Mouse (Mus musculus) liver, embryonic 15.5 days (tissue): ENCODE measurements around the gene Duox2. TPM values are rescaled to one million over a fixed set of nuclear protein-coding genes. Genes with fewer than 3 reads are reported as not detected.
"Not testable (repeated sequence)": the region's sequence is repeated elsewhere in the genome, so short reads cannot be mapped to it uniquely, and the experiment has no call there.

Source experiments
- ATAC-seq: fragments of 200-750 bp; cut with Nextera tagmentation; 2 replicates; pipeline ENCODE4 v1.8.0; 2017; ENCODE audit warnings: moderate number of reproducible peaks, mild to moderate bottlenecking, moderate library complexity; ENCODE audit not compliant: insufficient read depth
- H3K27ac ChIP-seq: fragments of 300-500 bp; sonication (generic); replicated peaks from 2 replicates; pipeline ENCODE4 v1.5.1; 2015; ENCODE audit warnings: mild to moderate bottlenecking, inconsistent platforms
- H3K27me3 ChIP-seq: fragments of 300-500 bp; sonication (generic); 2 replicates; pipeline ENCODE4 v1.6.1; 2015; ENCODE audit warnings: mild to moderate bottlenecking, inconsistent platforms
- H3K36me3 ChIP-seq: fragments of 300-500 bp; sonication (generic); replicated peaks from 2 replicates; pipeline ENCODE4 v1.6.1; 2015; ENCODE audit warnings: moderate library complexity, mild to moderate bottlenecking, inconsistent platforms
- H3K4me1 ChIP-seq: fragments of 300-500 bp; sonication (generic); replicated peaks from 2 replicates; pipeline ENCODE4 v1.6.1; 2015; ENCODE audit warnings: inconsistent platforms
- H3K4me2 ChIP-seq: fragments of 300-500 bp; sonication (generic); 2 replicates; pipeline ENCODE4 v1.6.1; 2015; ENCODE audit warnings: moderate library complexity, mild to moderate bottlenecking, inconsistent platforms
- H3K4me3 ChIP-seq: fragments of 300-500 bp; sonication (generic); replicated peaks from 2 replicates; pipeline ENCODE4 v1.5.1; 2015; ENCODE audit warnings: mild to moderate bottlenecking, inconsistent platforms
- H3K9ac ChIP-seq: fragments of 300-500 bp; sonication (generic); 2 replicates; pipeline ENCODE4 v1.6.1; 2015; ENCODE audit warnings: moderate library complexity, mild to moderate bottlenecking, inconsistent platforms
- H3K9me3 ChIP-seq: fragments of 300-500 bp; sonication (generic); replicated peaks from 2 replicates; pipeline ENCODE4 v1.6.1; 2016; ENCODE audit warnings: inconsistent platforms
- WGBS: fragments of 180-500 bp; shearing (Covaris S2); methylation state at CpG from one replicate; pipeline ENCODE4 v1.1.7; 2015; ENCODE audit warnings: mixed read lengths; ENCODE audit not compliant: insufficient replicate concordance; 5-methylcytosine and 5-hydroxymethylcytosine counted together
- polyA plus RNA-seq: library from polyadenylated mRNA; unstranded; fragments of >200 nt; fragmentation: Nextera tagmentation; extraction: Ambion mirVana; gene quantifications from 2 replicates; pipeline ENCODE4 v1.2.1, GENCODE M21; 2015

The Duox2 gene
- not detected in 2 replicates for polyA plus RNA-seq

GRCm38 (mm10) chr2:122298096-122298499 is at the start of gene Duox2:
Gene Duox2, minus strand, starts transcription at chr2:122298449.
- no peak for ATAC-seq
- H3K4me3 ChIP-seq = peak within 1 kb of the TSS; percentile 29
- WGBS = 3% methylated on average over 13 of the region's 13 CpGs

DNA sequence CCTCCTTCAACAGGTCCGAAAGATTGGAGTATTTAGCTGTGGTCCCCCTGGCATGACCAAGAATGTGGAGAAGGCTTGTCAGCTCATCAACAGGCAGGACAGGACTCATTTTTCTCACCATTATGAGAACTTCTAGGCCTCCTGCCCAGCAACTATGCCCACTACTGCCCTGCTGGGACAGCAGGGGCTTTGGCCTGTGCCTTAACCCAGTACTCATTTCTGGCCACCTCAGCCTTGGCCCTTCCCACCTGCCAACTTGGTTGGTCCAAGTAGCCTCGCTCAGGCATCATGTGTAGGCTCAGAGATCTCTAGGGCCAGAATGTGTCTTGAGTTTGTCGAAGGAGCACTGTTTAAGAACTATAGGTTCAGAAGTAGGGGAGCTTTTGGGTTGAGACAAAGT is 49.0 kb upstream of the Duox2 start:
- H3K4me2 ChIP-seq = no peak overlapping the region
- H3K27me3 ChIP-seq = peaks cover 19% of the 10 kb centered on the region; the same call in 1 of the 2 replicates
- H3K4me3 ChIP-seq = no peak overlapping the region
- no peak overlapping the region for H3K27ac ChIP-seq
- 69% methylated on average over 3 of the region's 3 CpGs for WGBS
- ATAC-seq = no peak
- peaks cover 29% of the 10 kb centered on the region for H3K4me1 ChIP-seq
- no peaks in the 10 kb centered on the region; the same call in 1 of the 2 replicates for H3K36me3 ChIP-seq
- no peak overlapping the region for H3K9ac ChIP-seq
- no peaks in the 10 kb centered on the region for H3K9me3 ChIP-seq

More at GRCm38 (mm10) chr2:122298096-122298499, at the start of gene Duox2:
- no peak within 1 kb of the TSS for H3K9ac ChIP-seq
- H3K9me3 ChIP-seq = no peaks in the 10 kb centered on the region
- peaks cover 100% of the 10 kb centered on the region for H3K27me3 ChIP-seq
- no peak within 1 kb of the TSS for H3K27ac ChIP-seq
- H3K4me1 ChIP-seq = peaks cover 31% of the 10 kb centered on the region; the same call in 1 of the 2 replicates
- peak within 1 kb of the TSS; percentile 42 for H3K4me2 ChIP-seq
- H3K36me3 ChIP-seq = no peaks in the 10 kb centered on the region

- Histone ChIP-seq H3K27me3 (peaks cover 19% of the 10 kb centered on the region; the same call in 1 of the 2 replicates), H3K4me1 (peaks cover 29% of the 10 kb centered on the region)
- H3K4me2 ChIP-seq, H3K27ac ChIP-seq, H3K9ac ChIP-seq, ATAC-seq, H3K4me3 ChIP-seq, H3K36me3 ChIP-seq, H3K9me3 ChIP-seq: not testable (repeated sequence)
- WGBS = 85% methylated on average over 6 of the region's 6 CpGs
Measured at GRCm38 (mm10) chr2:122346164-122346563, 47.9 kb upstream of the Duox2 start.

DNA sequence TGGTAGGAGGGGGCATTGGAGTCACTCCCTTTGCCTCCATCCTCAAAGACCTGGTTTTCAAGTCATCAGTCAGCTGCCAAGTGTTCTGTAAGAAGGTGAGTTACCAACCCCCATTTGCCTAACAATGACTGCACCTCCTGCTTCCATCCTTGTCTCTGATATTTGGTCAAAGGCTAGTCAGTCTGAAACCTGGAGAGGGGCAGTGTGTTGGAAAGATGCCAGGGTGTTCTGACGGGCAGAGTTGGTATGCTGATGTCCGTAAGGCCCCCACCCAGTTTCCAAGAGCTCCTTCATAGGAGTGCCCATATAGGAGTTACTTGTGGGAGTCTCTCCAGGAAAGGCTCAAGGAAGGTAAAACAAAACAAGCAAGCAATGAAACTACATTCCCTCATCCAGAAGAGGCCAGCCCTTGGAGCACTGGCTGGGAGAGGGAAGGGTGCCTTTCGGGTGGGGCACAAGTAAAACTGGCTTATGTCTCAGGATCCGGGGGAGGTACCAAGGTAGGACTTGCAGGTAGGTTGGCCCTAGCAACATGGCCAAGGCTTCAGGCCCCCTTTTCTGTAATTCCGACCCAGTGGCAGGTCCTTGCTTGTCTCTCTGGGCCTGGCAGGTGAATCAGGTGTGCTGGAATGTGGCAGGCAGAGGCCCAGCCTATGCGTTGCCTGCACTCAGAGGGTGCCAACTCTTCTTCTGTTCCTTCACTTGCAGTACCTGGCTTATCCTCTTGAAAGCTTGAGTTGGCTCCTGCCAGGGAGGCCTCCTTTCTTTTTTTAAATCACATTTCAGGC is 47.1 kb upstream of the Duox2 start:
- H3K36me3 ChIP-seq = no peaks in the 10 kb centered on the region
- H3K4me3 ChIP-seq = no peak overlapping the region
- peaks cover 20% of the 10 kb centered on the region; the same call in 1 of the 2 replicates for H3K27me3 ChIP-seq
- no peaks in the 10 kb centered on the region for H3K9me3 ChIP-seq
- no peak overlapping the region for H3K27ac ChIP-seq
- no peak overlapping the region for H3K9ac ChIP-seq
- peaks cover 25% of the 10 kb centered on the region for H3K4me1 ChIP-seq
- ATAC-seq = no peak
- no peak overlapping the region for H3K4me2 ChIP-seq
- WGBS = 69% methylated on average over 6 of the region's 6 CpGs

DNA sequence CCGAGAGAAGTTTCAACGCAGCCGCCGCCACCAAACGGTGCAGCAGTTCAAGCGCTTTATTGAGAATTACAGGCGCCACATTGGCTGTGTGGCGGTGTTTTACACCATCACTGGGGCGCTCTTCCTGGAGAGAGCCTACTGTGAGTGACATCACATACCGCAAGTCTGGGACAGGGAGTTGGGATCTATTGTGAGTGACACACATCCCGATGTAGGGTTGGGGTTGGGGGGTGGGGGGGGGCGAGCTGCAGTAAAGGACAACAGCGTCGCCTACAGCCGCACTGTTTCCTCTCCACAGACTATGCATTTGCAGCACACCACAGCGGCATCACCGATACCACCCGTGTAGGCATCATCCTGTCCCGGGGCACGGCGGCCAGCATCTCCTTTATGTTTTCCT is 39.0 kb upstream of the Duox2 start:
- Histone ChIP-seq H3K36me3 (no peaks in the 10 kb centered on the region), H3K4me1 (no peaks in the 10 kb centered on the region), H3K27me3 (peaks cover 41% of the 10 kb centered on the region; the same call in 1 of the 2 replicates), H3K27ac (no peak overlapping the region), H3K4me2 (no peak overlapping the region), H3K9me3 (no peaks in the 10 kb centered on the region), H3K9ac (no peak overlapping the region), H3K4me3 (no peak overlapping the region)
- 54% methylated on average over 21 of the region's 21 CpGs for WGBS
- no peak for ATAC-seq

GRCm38 (mm10) chr2:122334170-122334569 is 35.9 kb upstream of the Duox2 start:
- Histone ChIP-seq H3K4me1 (no peaks in the 10 kb centered on the region), H3K4me3 (no peak overlapping the region), H3K36me3 (no peaks in the 10 kb centered on the region), H3K4me2 (no peak overlapping the region), H3K9ac (no peak overlapping the region), H3K27me3 (peaks cover 29% of the 10 kb centered on the region; the same call in 1 of the 2 replicates), H3K9me3 (no peaks in the 10 kb centered on the region), H3K27ac (no peak overlapping the region)
- 26% methylated on average over 3 of the region's 3 CpGs for WGBS
- no peak for ATAC-seq

DNA sequence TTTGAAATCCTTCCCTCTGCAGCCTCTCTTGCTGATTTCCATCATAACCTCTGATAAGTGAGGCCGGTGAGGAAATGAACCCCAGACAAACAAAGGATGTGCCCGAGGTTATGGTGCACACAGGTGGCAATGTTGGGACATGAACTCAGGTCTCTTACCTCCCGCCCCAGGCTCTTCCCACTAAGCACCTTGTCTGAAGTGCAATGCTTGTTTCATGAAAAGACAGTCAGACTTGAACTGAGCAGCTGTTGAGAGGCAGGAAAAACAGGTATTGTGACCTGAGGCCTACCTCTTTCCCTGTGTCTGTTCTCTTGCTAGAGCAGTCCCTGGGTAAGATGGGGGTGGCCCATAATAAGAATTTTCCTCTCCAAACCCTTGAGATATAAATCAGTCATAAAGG is 34.0 kb upstream of the Duox2 start:
- Histone ChIP-seq H3K9ac (no peak overlapping the region), H3K4me1 (no peaks in the 10 kb centered on the region), H3K9me3 (no peaks in the 10 kb centered on the region), H3K36me3 (no peaks in the 10 kb centered on the region), H3K27me3 (peaks cover 14% of the 10 kb centered on the region; the same call in 1 of the 2 replicates), H3K4me2 (no peak overlapping the region), H3K4me3 (no peak overlapping the region), H3K27ac (no peak overlapping the region)
- WGBS = 58% methylated on average over 3 of the region's 3 CpGs
- ATAC-seq = no peak

GRCm38 (mm10) chr2:122330317-122330716 is 32.1 kb upstream of the Duox2 start:
- not testable (repeated sequence) for H3K4me1 ChIP-seq, H3K9ac ChIP-seq, H3K27ac ChIP-seq, H3K4me3 ChIP-seq, H3K27me3 ChIP-seq, H3K9me3 ChIP-seq, H3K36me3 ChIP-seq, ATAC-seq, H3K4me2 ChIP-seq
- WGBS = 59% methylated on average over 6 of the region's 6 CpGs

DNA sequence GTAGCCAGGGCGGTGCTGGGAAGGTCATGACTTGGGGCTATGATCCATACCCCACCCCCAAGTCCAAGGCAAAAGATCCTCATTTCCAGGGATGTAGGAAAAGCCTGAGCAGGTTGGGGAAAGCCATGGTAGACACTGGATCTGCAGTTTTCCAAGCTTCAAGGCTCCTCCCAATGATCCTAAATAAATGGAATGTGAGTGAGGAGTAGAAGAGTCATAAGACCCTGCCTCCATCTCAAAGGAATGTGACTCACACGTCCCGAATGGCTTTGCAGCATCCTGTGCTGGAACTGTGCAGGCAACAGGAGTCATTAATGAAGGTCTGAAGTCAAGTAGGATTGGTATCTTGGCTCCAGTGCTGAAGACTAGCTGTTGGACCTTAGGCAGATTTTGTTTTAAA is 29.7 kb upstream of the Duox2 start:
- H3K9ac ChIP-seq = no peak overlapping the region
- WGBS = 50% methylated on average over 3 of the region's 3 CpGs
- no peak overlapping the region for H3K4me2 ChIP-seq
- H3K4me3 ChIP-seq = no peak overlapping the region
- H3K9me3 ChIP-seq = no peaks in the 10 kb centered on the region
- H3K27ac ChIP-seq = no peak overlapping the region
- no peak for ATAC-seq
- no peaks in the 10 kb centered on the region for H3K27me3 ChIP-seq
- no peaks in the 10 kb centered on the region for H3K4me1 ChIP-seq
- H3K36me3 ChIP-seq = no peaks in the 10 kb centered on the region

GRCm38 (mm10) chr2:122325361-122325760 is 27.1 kb upstream of the Duox2 start:
- Histone ChIP-seq H3K4me1 (no peaks in the 10 kb centered on the region), H3K4me2 (no peak overlapping the region), H3K27ac (no peak overlapping the region), H3K9ac (no peak overlapping the region), H3K9me3 (no peaks in the 10 kb centered on the region), H3K27me3 (no peaks in the 10 kb centered on the region), H3K4me3 (no peak overlapping the region), H3K36me3 (no peaks in the 10 kb centered on the region)
- ATAC-seq = no peak
- 46% methylated on average over 2 of the region's 2 CpGs for WGBS

DNA sequence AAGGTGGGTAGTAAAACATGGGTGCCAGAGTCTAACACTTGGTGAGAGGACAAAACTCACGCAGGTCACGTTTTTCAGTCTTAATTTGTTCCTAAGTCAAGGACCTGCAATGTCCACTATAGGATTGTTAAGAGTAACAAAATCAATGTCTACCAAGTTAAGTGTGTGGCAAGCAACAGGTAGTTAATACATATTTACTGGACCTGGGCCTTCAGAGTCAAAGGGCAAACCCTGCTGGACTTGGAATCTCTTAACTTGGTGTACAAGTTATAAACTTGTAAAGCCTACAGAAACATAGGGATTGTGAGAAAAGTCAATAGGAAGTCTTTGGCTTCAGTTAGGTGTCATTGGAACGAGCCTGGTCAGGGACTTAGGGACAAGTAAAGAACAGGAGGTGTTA is 26.3 kb upstream of the Duox2 start:
- Histone ChIP-seq H3K4me1 (no peaks in the 10 kb centered on the region), H3K27me3 (no peaks in the 10 kb centered on the region), H3K9ac (no peak overlapping the region), H3K4me3 (no peak overlapping the region), H3K9me3 (no peaks in the 10 kb centered on the region), H3K27ac (no peak overlapping the region), H3K36me3 (no peaks in the 10 kb centered on the region), H3K4me2 (no peak overlapping the region)
- ATAC-seq = no peak
- WGBS = 57% methylated on average over 3 of the region's 3 CpGs
